ENCODE assay signal across 9 mouse cellular contexts in genomic region chr7:79313519-79314059, GRCm38 (mm10). TPM values are rescaled to one million over a fixed set of nuclear protein-coding genes. Genes with fewer than 3 reads are reported as not detected.
DNase-seq lines count a peak whose midpoint lies in the region; ATAC-seq and TF ChIP-seq lines count a peak whose summit lies in the region.
"Had no signal": no experiment of that assay in that cellular context is flagged by ENCODE, and none has a peak within 500 bp of the region (broad histone marks: within the 10 kb centered on the region; RNA-seq: fewer than 3 reads in every experiment).

No protein-coding gene starts in this region.

- peak; percentile 50 for ATAC-seq in intestine, embryonic 14.5 days (replicated peaks; ENCODE audit: low FRiP score, low TSS enrichment, low read depth)
- no peak for ATAC-seq in granulocyte monocyte progenitor cell, adult 5-6 weeks (replicated peaks; ENCODE audit: poor library complexity, severe bottlenecking)

- DNase-seq in kidney, adult 2 months, result peak; percentile 47
- DNase-seq in kidney, postnatal 14 days, result no peak
- DNase-seq in c-Kit-positive CD71-positive TER-119-negative erythroid progenitor cells, embryonic 14.5 days (ENCODE audit: low read depth), result peak; percentile 55
- DNase-seq in intestine, embryonic 14.5 days (ENCODE audit: low spot score), result peak; percentile 67
- peak; percentile 20 for DNase-seq in neural tube, embryonic 10.5 days (ENCODE audit: extremely low spot score, low spot score)
- DNase-seq in adrenal gland, postnatal 25 days, result no peak
- no peak for DNase-seq in urinary bladder, postnatal 36 days (ENCODE audit: low spot score in 2 of 2)
- DNase-seq: heart, postnatal 14 days had no signal

- no peak overlapping the region for H3K27ac ChIP-seq in kidney, adult 2 months (ENCODE audit: insufficient read depth, low read depth, low read length)
- H3K27ac ChIP-seq in intestine, embryonic 14.5 days (ENCODE audit: low read depth), result peak overlapping the region; percentile 25; the same call in 1 of the 2 replicates

- no peaks in the 10 kb centered on the region for H3K9me3 ChIP-seq in intestine, embryonic 14.5 days (ENCODE audit: control insufficient read depth, low read length)

- WGBS in kidney, adult 2 months, result 36% methylated on average over 12 of the region's 12 CpGs
- WGBS in intestine, embryonic 14.5 days, result 16% methylated on average over 12 of the region's 12 CpGs

- no peak for TF ChIP-seq POLR2A in kidney, adult 2 months (IDR thresholded peaks at IDR 0.05; ENCODE audit: low read depth, low read length)

- H3K4me1 ChIP-seq in kidney, adult 2 months (ENCODE audit: control insufficient read depth, insufficient read depth, low read length), result peaks cover 35% of the 10 kb centered on the region
- peaks cover 42% of the 10 kb centered on the region for H3K4me1 ChIP-seq in intestine, embryonic 14.5 days (replicated peaks; ENCODE audit: control insufficient read depth, insufficient read depth, low read length)

- no peak overlapping the region for H3K4me3 ChIP-seq in kidney, adult 2 months (ENCODE audit: insufficient read depth, low read depth, low read length)
- H3K4me3 ChIP-seq in intestine, embryonic 14.5 days (ENCODE audit: low read depth, low read length), result no peak overlapping the region

- no peaks in the 10 kb centered on the region for H3K36me3 ChIP-seq in kidney, adult 2 months (ENCODE audit: control insufficient read depth, insufficient read depth, low read length)
- no peaks in the 10 kb centered on the region for H3K36me3 ChIP-seq in intestine, embryonic 14.5 days (ENCODE audit: control insufficient read depth, insufficient read depth, low read length)

- H3K9ac ChIP-seq in intestine, embryonic 14.5 days (ENCODE audit: low read length), result no peak overlapping the region

- peak overlapping the region; percentile 20 for H3K4me2 ChIP-seq in intestine, embryonic 14.5 days (ENCODE audit: low read length)

- no peak for TF ChIP-seq CTCF in kidney, adult 2 months (conservative IDR thresholded peaks at IDR 0.05; ENCODE audit: insufficient read depth, insufficient read length, low read depth, low read length)

- H3K27me3 ChIP-seq in kidney, adult 2 months (replicated peaks; ENCODE audit: control insufficient read depth, insufficient read depth, low read length), result no peaks in the 10 kb centered on the region
- H3K27me3 ChIP-seq in intestine, embryonic 14.5 days (replicated peaks; ENCODE audit: control insufficient read depth, insufficient read depth, low read length), result no peaks in the 10 kb centered on the region

RNA-seq across cellular contexts. Expression of gene Abhd2, which starts 40.6 kb away (rescaled TPM):
- polyA plus RNA-seq in kidney, adult 2 months (2012; rRNA removed), result 29.4 and 33.3 TPM in 2 replicates
- 14.6 and 15.2 TPM in 2 replicates for polyA plus RNA-seq in intestine, embryonic 14.5 days (2014; fragmentation: Nextera tagmentation; extraction: Ambion mirVana)
- 1,323 and 1,340 TPM in 2 replicates for total RNA-seq in adrenal gland, postnatal 25 days (2021)
- 55.3 and 56.0 TPM in 2 replicates for total RNA-seq in granulocyte monocyte progenitor cell, adult 5-6 weeks (2014; fragmentation: Nextera tagmentation)
- total RNA-seq in granulocyte monocyte progenitor cell, adult 5-6 weeks (2017), result 33.3 and 33.4 TPM in 2 replicates

Comparison
In these comparisons a context has a peak if more than half of its experiments do, and no peak if none do; other contexts are left out.
1. DNase-seq: peak in kidney, adult 2 months (single experiment), c-Kit-positive CD71-positive TER-119-negative erythroid progenitor cells, embryonic 14.5 days (single experiment), intestine, embryonic 14.5 days (single experiment) and neural tube, embryonic 10.5 days (single experiment); none in kidney, postnatal 14 days (single experiment), adrenal gland, postnatal 25 days (single experiment) and urinary bladder, postnatal 36 days (0 of 2).
2. RNA of gene Abhd2, which starts 40.6 kb away (total RNA-seq): 1,323 to 1,340 TPM in adrenal gland, postnatal 25 days; 33.3 to 56.0 TPM in granulocyte monocyte progenitor cell, adult 5-6 weeks; every median in the first group is over 10 times any median in the second.